Mouse (Mus musculus) myocyte (in vitro differentiated cells): ENCODE results near the gene Fam118b. TPM values are rescaled to one million over a fixed set of nuclear protein-coding genes. Genes with fewer than 3 reads are reported as not detected.
A peak's percentile ranks its signal among the peaks of the same experiment; 100 is the strongest.

Source experiments
- H3K27me3 ChIP-seq: one replicate; pipeline ENCODE4 v1.6.1; 2011; ENCODE audit not compliant: control insufficient read depth, insufficient read depth, insufficient read length
- H3K36me3 ChIP-seq: one replicate; pipeline ENCODE4 v1.6.1; 2011; ENCODE audit not compliant: control insufficient read depth, insufficient read depth
- H3K4me2 ChIP-seq: one replicate; pipeline ENCODE4 v1.6.1; 2011; ENCODE audit warnings: low read depth, control low read depth
- H3K4me3 ChIP-seq: one replicate; pipeline ENCODE4 v1.5.1; 2011; ENCODE audit warnings: mild to moderate bottlenecking, control low read depth, moderate library complexity
- H3K79me2 ChIP-seq: one replicate; pipeline ENCODE4 v1.6.1; 2011; ENCODE audit not compliant: control insufficient read depth, insufficient read depth
- H3ac ChIP-seq: one replicate; pipeline ENCODE4 v1.6.1; 2011; ENCODE audit not compliant: control insufficient read depth, insufficient read length
- CEBPB ChIP-seq: IDR thresholded peaks from 2 replicates; pipeline ENCODE4 v1.6.1; 2011; ENCODE audit warnings: mild to moderate bottlenecking, moderate library complexity; ENCODE audit not compliant: poor library complexity, insufficient read depth, severe bottlenecking
- E2F4 ChIP-seq: IDR thresholded peaks from one replicate; pipeline ENCODE4 v1.6.1; 2011; ENCODE audit warnings: mild to moderate bottlenecking, control low read depth, moderate library complexity; ENCODE audit not compliant: insufficient read depth
- MAX ChIP-seq: IDR thresholded peaks from one replicate; pipeline ENCODE4 v1.6.1; 2011; ENCODE audit warnings: low read depth, mild to moderate bottlenecking, control low read depth
- MYOD1 ChIP-seq, 3 experiments: IDR thresholded peaks; one replicate each; pipeline ENCODE4 v1.6.1; 2011; ENCODE audit warnings: control low read depth in 2 of 3, low read depth in 2 of 3, mild to moderate bottlenecking in 2 of 3, moderate library complexity in 1 of 3; ENCODE audit not compliant: insufficient read length in 2 of 3, control insufficient read depth in 1 of 3
- MYOG ChIP-seq, 3 experiments: IDR thresholded peaks; one replicate each; pipeline ENCODE4 v1.6.1; 2011; ENCODE audit warnings: control low read depth in 2 of 3, low read depth in 2 of 3, mild to moderate bottlenecking in 2 of 3; ENCODE audit not compliant: insufficient read length in 2 of 3, control insufficient read depth in 1 of 3, insufficient read depth in 1 of 3
- POLR2A ChIP-seq: IDR thresholded peaks from one replicate; pipeline ENCODE4 v1.6.1; 2011; ENCODE audit warnings: low read depth, mild to moderate bottlenecking, control low read depth, moderate library complexity; ENCODE audit not compliant: insufficient read length
- POLR2AphosphoS2 ChIP-seq: IDR thresholded peaks from one replicate; pipeline ENCODE4 v1.6.1; 2011; ENCODE audit warnings: low read depth, control low read depth; ENCODE audit not compliant: insufficient read length
- REST ChIP-seq: IDR thresholded peaks from one replicate; pipeline ENCODE4 v1.6.1; 2011; ENCODE audit warnings: mild to moderate bottlenecking, control low read depth, moderate library complexity; ENCODE audit not compliant: insufficient read depth, insufficient read length
- SRF ChIP-seq: IDR thresholded peaks from one replicate; pipeline ENCODE4 v1.6.1; 2011; ENCODE audit warnings: low read depth; ENCODE audit not compliant: control insufficient read depth, insufficient read length
- TCF12 ChIP-seq: IDR thresholded peaks from one replicate; pipeline ENCODE4 v1.6.1; 2011; ENCODE audit warnings: mild to moderate bottlenecking, control low read depth; ENCODE audit not compliant: poor library complexity, insufficient read depth, severe bottlenecking
- TCF3 ChIP-seq: IDR thresholded peaks from one replicate; pipeline ENCODE4 v1.6.1; 2011; ENCODE audit warnings: low read depth, control low read depth; ENCODE audit not compliant: insufficient read length
- USF1 ChIP-seq: IDR thresholded peaks from one replicate; pipeline ENCODE4 v1.6.1; 2011; ENCODE audit warnings: low read depth, mild to moderate bottlenecking, control low read depth, moderate library complexity
- polyA plus RNA-seq: library from polyadenylated mRNA; unstranded; fragments of >200 nt; fragmentation: generic; extraction: Trizol; gene quantifications from one replicate; pipeline ENCODE4 v1.2.1, GENCODE M21; 2012; ENCODE audit warnings: missing spikeins

Fam118b gene
- polyA plus RNA-seq, 1 experiment = 27.1 TPM

DNA sequence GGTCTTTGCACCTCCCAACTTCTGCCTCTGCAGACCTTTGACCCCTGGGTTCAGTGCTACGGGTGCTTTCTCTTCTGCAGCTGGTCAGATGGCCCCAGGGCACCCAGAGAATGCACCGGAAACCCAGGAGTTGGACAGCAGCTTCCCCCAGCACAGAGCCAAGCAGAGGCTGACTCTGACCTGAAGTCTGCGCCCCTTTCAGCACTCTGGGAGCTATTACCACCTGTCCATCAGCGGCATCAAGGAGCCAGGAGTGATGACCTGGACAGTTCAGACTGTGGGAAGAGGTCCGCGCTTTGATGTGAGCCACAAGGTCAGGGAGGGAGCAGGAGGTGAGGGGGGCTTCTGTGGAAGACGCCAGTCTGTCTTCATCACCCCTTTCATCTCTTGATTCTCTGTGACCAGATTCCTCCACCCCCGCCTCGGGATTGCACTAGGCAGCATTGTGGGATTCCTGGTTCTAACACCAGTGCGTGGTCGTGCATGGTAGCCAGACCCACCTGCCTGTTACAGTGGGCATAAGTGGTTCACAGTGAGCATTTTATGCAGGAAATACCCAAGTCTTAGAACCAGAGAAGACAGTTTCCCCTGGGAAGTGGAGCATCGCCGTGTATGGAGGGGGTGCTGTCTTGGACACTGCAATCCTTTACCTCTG, 15.9 kb upstream of the Fam118b start:
- H3K27me3 ChIP-seq = no peaks in the 10 kb centered on the region
- H3K36me3 ChIP-seq = no peaks in the 10 kb centered on the region
- no peak overlapping the region for H3K4me2 ChIP-seq
- H3ac ChIP-seq = no peak overlapping the region
- H3K79me2 ChIP-seq = no peaks in the 10 kb centered on the region
- no peak overlapping the region for H3K4me3 ChIP-seq
- TF ChIP-seq E2F4 (no peak), REST (no peak), POLR2A (no peak), CEBPB (no peak), MYOD1 (IDR thresholded peaks at IDR 0.05; ENCODE audit: control insufficient read depth in 1 of 3, insufficient read length in 2 of 3, low read depth in 2 of 3) (no peak), TCF3 (no peak), USF1 (no peak), TCF12 (no peak), MYOG (IDR thresholded peaks at IDR 0.05; ENCODE audit: control insufficient read depth in 1 of 3, insufficient read depth in 1 of 3, insufficient read length in 2 of 3, low read depth in 2 of 3) (no peak), SRF (no peak), POLR2AphosphoS2 (no peak), MAX (no peak)

DNA sequence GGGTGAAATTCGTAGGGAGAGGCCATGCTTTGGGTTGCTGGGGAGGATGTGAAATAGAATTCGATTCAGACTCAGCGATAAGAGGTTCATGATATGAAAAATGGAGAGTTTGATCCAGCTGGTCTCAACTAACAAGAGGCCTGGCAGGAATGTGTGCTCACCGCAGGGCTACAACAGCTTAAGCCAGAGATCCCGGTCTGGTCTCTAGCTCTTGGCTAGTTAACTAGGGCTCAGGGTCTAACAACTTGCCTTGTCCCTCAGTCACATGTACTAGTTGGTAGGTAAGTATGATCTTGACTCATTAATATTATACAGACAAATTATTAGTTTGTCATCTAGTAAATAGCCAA, 15.2 kb upstream of the Fam118b start:
- Histone ChIP-seq H3K36me3 (no peaks in the 10 kb centered on the region), H3K4me3 (no peak overlapping the region), H3ac (no peak overlapping the region), H3K4me2 (no peak overlapping the region), H3K27me3 (no peaks in the 10 kb centered on the region), H3K79me2 (no peaks in the 10 kb centered on the region)
- TF ChIP-seq E2F4 (no peak), MAX (no peak), TCF12 (no peak), REST (no peak), USF1 (no peak), MYOG (IDR thresholded peaks at IDR 0.05; ENCODE audit: control insufficient read depth in 1 of 3, insufficient read depth in 1 of 3, insufficient read length in 2 of 3, low read depth in 2 of 3) (no peak)

DNA sequence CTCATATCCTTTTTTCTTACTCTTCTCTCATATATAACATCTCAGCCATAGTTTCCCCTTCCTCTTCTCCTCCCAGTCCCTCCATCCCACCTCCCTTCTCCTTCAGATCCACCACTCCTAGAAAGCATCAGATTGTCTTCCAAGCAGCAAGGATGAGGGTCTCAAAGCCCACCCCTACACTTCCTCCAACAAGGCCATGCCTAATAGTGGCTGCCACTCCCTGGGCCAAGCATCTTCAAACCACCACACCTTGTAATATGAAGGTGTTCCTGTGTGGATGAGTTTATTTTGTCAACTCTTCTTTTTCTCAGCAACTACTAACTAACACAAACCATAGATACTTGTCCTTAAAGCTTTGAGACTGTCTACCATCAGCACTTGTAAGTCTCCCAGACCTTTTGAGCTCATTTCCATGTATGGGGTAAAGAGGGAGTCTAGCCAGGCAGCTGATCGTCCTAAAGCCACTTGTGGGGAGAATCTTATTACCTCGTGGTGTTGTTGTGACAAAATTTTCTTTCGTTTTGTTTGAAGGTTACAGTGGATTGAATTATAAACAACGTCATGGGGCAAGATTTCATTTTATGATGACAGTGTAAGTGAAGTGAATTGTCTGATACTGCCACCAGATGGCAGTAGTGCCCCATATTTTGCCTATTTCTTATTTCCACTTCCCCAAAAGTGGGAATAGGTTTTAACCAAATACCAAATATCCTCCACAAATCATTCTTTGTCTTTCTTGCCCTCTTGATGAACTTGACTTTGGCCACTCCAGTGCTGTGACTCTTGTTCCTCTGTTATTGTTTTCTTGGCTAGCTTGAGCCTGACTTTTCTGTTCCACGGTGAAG, 14.6 kb upstream of the Fam118b start:
- no peak overlapping the region for H3ac ChIP-seq
- no peaks in the 10 kb centered on the region for H3K79me2 ChIP-seq
- TF ChIP-seq POLR2AphosphoS2 (no peak), MAX (no peak), SRF (no peak), REST (no peak), POLR2A (no peak), TCF12 (no peak), CEBPB (no peak), USF1 (no peak), MYOD1 (IDR thresholded peaks at IDR 0.05; ENCODE audit: control insufficient read depth in 1 of 3, insufficient read length in 2 of 3, low read depth in 2 of 3) (no peak), MYOG (IDR thresholded peaks at IDR 0.05; ENCODE audit: control insufficient read depth in 1 of 3, insufficient read depth in 1 of 3, insufficient read length in 2 of 3, low read depth in 2 of 3) (no peak)
- H3K4me2 ChIP-seq = peak overlapping the region; percentile 12
- no peak overlapping the region for H3K4me3 ChIP-seq
- H3K36me3 ChIP-seq = no peaks in the 10 kb centered on the region
- H3K27me3 ChIP-seq = no peaks in the 10 kb centered on the region

DNA sequence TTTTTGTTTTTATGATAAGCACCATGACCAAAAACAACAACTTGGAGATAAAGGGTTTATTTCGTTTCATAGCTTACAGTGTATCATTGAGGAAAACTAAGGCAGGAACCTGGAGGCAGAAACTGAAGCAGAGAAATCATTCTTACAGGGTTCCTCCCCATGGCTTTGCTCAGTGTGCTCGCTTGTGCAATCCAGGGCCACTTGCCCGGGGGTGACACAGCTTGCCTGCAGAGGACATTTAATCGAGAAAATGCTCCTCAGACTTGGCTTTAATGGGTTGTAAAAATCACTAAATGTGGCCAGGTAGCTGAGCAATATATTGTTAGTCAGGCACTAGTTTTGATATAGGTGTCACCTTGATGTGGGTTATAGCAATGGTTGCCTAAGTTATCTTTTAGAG, 10.8 kb upstream of the Fam118b start:
- H3K4me3 ChIP-seq = no peak overlapping the region
- H3K79me2 ChIP-seq = no peaks in the 10 kb centered on the region
- no peak for TF ChIP-seq USF1
- TF ChIP-seq MAX = no peak
- no peak for TF ChIP-seq CEBPB
- TF ChIP-seq E2F4 = no peak
- TF ChIP-seq TCF3 = no peak
- TF ChIP-seq SRF = no peak
- TF ChIP-seq POLR2A = no peak
- no peak for TF ChIP-seq POLR2AphosphoS2
- no peak for TF ChIP-seq TCF12
- no peak for TF ChIP-seq REST
- TF ChIP-seq MYOG (IDR thresholded peaks at IDR 0.05; ENCODE audit: control insufficient read depth in 1 of 3, insufficient read depth in 1 of 3, insufficient read length in 2 of 3, low read depth in 2 of 3) = no peak
- no peaks in the 10 kb centered on the region for H3K27me3 ChIP-seq
- peaks cover 17% of the 10 kb centered on the region for H3K36me3 ChIP-seq
- H3K4me2 ChIP-seq = no peak overlapping the region
- H3ac ChIP-seq = no peak overlapping the region

DNA sequence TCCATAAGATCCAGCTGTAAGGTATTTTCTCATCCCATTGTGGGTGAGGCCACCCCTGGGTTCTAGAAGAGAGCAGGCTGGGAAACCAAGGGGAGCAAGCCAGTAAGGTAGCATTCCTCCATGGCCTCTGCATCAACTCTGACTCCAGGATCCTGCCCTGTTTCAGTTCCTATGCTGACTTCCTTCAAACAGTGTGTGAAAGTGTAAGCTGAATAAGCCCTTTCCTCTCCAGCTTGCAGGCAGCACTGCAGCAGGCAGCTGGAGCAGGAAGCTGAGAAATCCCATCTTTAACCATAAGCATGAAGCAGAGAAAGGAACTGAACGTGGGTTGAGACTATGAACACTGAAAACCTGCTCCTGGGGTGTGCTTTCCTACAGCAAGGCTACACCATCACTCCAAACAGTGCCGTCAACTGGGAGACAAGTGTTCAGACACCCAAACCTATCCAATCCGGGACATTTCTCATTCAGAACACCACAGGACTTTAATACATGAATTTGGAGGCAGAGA, 10.3 kb upstream of the Fam118b start:
- Histone ChIP-seq H3K79me2 (no peaks in the 10 kb centered on the region), H3ac (no peak overlapping the region), H3K36me3 (peaks cover 23% of the 10 kb centered on the region), H3K4me2 (no peak overlapping the region), H3K27me3 (no peaks in the 10 kb centered on the region), H3K4me3 (no peak overlapping the region)
- TF ChIP-seq CEBPB (no peak), REST (no peak), POLR2A (no peak), MYOD1 (IDR thresholded peaks at IDR 0.05; ENCODE audit: control insufficient read depth in 1 of 3, insufficient read length in 2 of 3, low read depth in 2 of 3) (no peak), SRF (no peak), MAX (no peak), TCF3 (no peak), POLR2AphosphoS2 (no peak), MYOG (IDR thresholded peaks at IDR 0.05; ENCODE audit: control insufficient read depth in 1 of 3, insufficient read depth in 1 of 3, insufficient read length in 2 of 3, low read depth in 2 of 3) (no peak), USF1 (no peak), TCF12 (no peak), E2F4 (no peak)
